Mouse (Mus musculus) cerebellum, adult 11 months (tissue): ENCODE data around the gene Ajm1.

Source experiments
- DNase-seq: peaks from one replicate; pipeline ENCODE4 v3.0.0; 2022

Ajm1 gene

GRCm38 (mm10) chr2:25581294-25581864 lies at the start of gene Ajm1:
TSS of gene Ajm1 (minus strand) at chr2:25581757.
- DNase-seq = peak; percentile 83

GRCm38 (mm10) chr2:25628738-25629137 lies 47.2 kb upstream of the Ajm1 start:
- DNase-seq = no peak

- no peak for DNase-seq
Observed at GRCm38 (mm10) chr2:25627811-25628210, 46.3 kb upstream of the Ajm1 start, which contains the start of gene Fcna. TSS of gene Fcna (minus strand) at chr2:25628030.

- peak; percentile 2 for DNase-seq
Observed at GRCm38 (mm10) chr2:25625986-25626385, 44.4 kb upstream of the Ajm1 start.

- peak; percentile 91 for DNase-seq
Observed at GRCm38 (mm10) chr2:25621229-25622200, 40.0 kb upstream of the Ajm1 start, which contains the start of gene Tmem141. TSS of gene Tmem141 (minus strand) at chr2:25622005.

GRCm38 (mm10) chr2:25620852-25621228 lies 39.3 kb upstream of the Ajm1 start:
- no peak for DNase-seq

- DNase-seq = no peak
Observed at GRCm38 (mm10) chr2:25620386-25620785, 38.8 kb upstream of the Ajm1 start.

GRCm38 (mm10) chr2:25617578-25617977 lies 36.0 kb upstream of the Ajm1 start, which contains the start of gene Ccdc183:
TSS of gene Ccdc183 (minus strand) at chr2:25617678.
- DNase-seq = no peak

- DNase-seq = no peak
Observed at GRCm38 (mm10) chr2:25616398-25616797, 34.8 kb upstream of the Ajm1 start.

GRCm38 (mm10) chr2:25608671-25609070 lies 27.1 kb upstream of the Ajm1 start:
- no peak for DNase-seq

- DNase-seq = peak; percentile 88
Observed at GRCm38 (mm10) chr2:25607761-25608622, 26.4 kb upstream of the Ajm1 start, which contains the start of gene Rabl6. TSS of gene Rabl6 (minus strand) at chr2:25608521.

- no peak for DNase-seq
Observed at GRCm38 (mm10) chr2:25602526-25602925, 21.0 kb upstream of the Ajm1 start.

- DNase-seq = no peak
Observed at GRCm38 (mm10) chr2:25600037-25600436, 18.5 kb upstream of the Ajm1 start.

- no peak for DNase-seq
Observed at GRCm38 (mm10) chr2:25598749-25599148, 17.2 kb upstream of the Ajm1 start.

GRCm38 (mm10) chr2:25596765-25597510 lies 15.4 kb upstream of the Ajm1 start:
- DNase-seq = no peak

GRCm38 (mm10) chr2:25591863-25592262 lies 10.3 kb upstream of the Ajm1 start:
- peak; percentile 37 for DNase-seq

GRCm38 (mm10) chr2:25588227-25588907 lies 6.8 kb upstream of the Ajm1 start:
- DNase-seq = no peak

- no peak for DNase-seq
Observed at GRCm38 (mm10) chr2:25587290-25587689, 5.7 kb upstream of the Ajm1 start.

- DNase-seq = peak; percentile 33
Observed at GRCm38 (mm10) chr2:25585601-25586000, 4.0 kb upstream of the Ajm1 start.

- DNase-seq = no peak
Observed at GRCm38 (mm10) chr2:25584856-25585255, 3.3 kb upstream of the Ajm1 start.

GRCm38 (mm10) chr2:25584152-25584551 lies 2.6 kb upstream of the Ajm1 start:
- peak; percentile 53 for DNase-seq
